Mouse (Mus musculus) liver, postnatal 0 days (tissue): ENCODE results near the gene Cuta. TPM values are rescaled to one million over a fixed set of nuclear protein-coding genes. Genes with fewer than 3 reads are reported as not detected.
"Not testable (repeated sequence)": the region's sequence is repeated elsewhere in the genome, so short reads cannot be mapped to it uniquely, and the experiment has no call there.

Experiments used
- ATAC-seq: fragments of 200-750 bp; cut with Nextera tagmentation; 2 replicates; pipeline ENCODE4 v1.8.0; 2017; ENCODE audit warnings: mild to moderate bottlenecking, moderate library complexity
- DNase-seq: peaks from one replicate; pipeline ENCODE4 v3.0.0-alpha.2; 2016
- H3K27ac ChIP-seq: fragments of 300-500 bp; sonication (generic); 2 replicates; pipeline ENCODE4 v1.5.1; 2014; ENCODE audit warnings: antibody characterized with exemption, moderate library complexity, mild to moderate bottlenecking, low read depth
- H3K27me3 ChIP-seq: fragments of 300-500 bp; sonication (generic); 2 replicates; pipeline ENCODE4 v1.6.1; 2014; ENCODE audit warnings: low read length, control low read depth, mixed read lengths; ENCODE audit not compliant: insufficient read depth
- H3K36me3 ChIP-seq: fragments of 300-500 bp; sonication (generic); replicated peaks from 2 replicates; pipeline ENCODE4 v1.6.1; 2014; ENCODE audit warnings: mild to moderate bottlenecking, control low read depth, low read length, moderate library complexity, mixed read lengths; ENCODE audit not compliant: insufficient read depth
- H3K4me1 ChIP-seq: fragments of 300-500 bp; sonication (generic); 2 replicates; pipeline ENCODE4 v1.6.1; 2014; ENCODE audit warnings: antibody characterized with exemption, mild to moderate bottlenecking, control low read depth; ENCODE audit not compliant: insufficient read depth
- H3K4me2 ChIP-seq: fragments of 300-500 bp; sonication (generic); 2 replicates; pipeline ENCODE4 v1.6.1; 2014; ENCODE audit warnings: low read depth, mild to moderate bottlenecking, low read length, moderate library complexity, mixed read lengths
- H3K4me3 ChIP-seq: fragments of 300-500 bp; sonication (generic); 2 replicates; pipeline ENCODE4 v1.5.1; 2014; ENCODE audit warnings: low read depth, low read length
- H3K9ac ChIP-seq: fragments of 300-500 bp; sonication (generic); replicated peaks from 2 replicates; pipeline ENCODE4 v1.6.1; 2014; ENCODE audit warnings: mild to moderate bottlenecking, moderate library complexity
- H3K9me3 ChIP-seq: fragments of 300-500 bp; sonication (generic); 2 replicates; pipeline ENCODE4 v1.6.1; 2016; ENCODE audit warnings: mild to moderate bottlenecking, control low read depth, low read length, mixed read lengths
- CTCF ChIP-seq: sonication (generic); IDR thresholded peaks from 2 replicates; pipeline ENCODE4 v1.5.1; 2016; ENCODE audit warnings: antibody characterized with exemption, low read depth
- EP300 ChIP-seq: IDR thresholded peaks from 2 replicates; pipeline ENCODE4 v1.6.1; 2016; ENCODE audit warnings: antibody characterized with exemption, low read depth, mild to moderate bottlenecking
- WGBS: fragments of 180-500 bp; shearing (Covaris S2); extraction: QIAGEN DNeasy Blood & Tissue Kit; methylation state at CpG from one replicate; pipeline ENCODE4 v1.1.7; 2014; ENCODE audit not compliant: insufficient replicate concordance; 5-methylcytosine and 5-hydroxymethylcytosine counted together
- polyA plus RNA-seq: library from polyadenylated mRNA; unstranded; fragments of >200 nt; fragmentation: Nextera tagmentation; extraction: Ambion mirVana; gene quantifications from 2 replicates; pipeline ENCODE4 v1.2.1, GENCODE M21; 2015

The Cuta gene
- polyA plus RNA-seq, 1 experiment from 2014 or later = 83.4 TPM

- WGBS = 76% methylated on average over 16 of the region's 16 CpGs
- peak overlapping the region; percentile 89 for H3K4me2 ChIP-seq
- ATAC-seq (no peak), DNase-seq (no peak)
- peaks cover 28% of the 10 kb centered on the region for H3K4me1 ChIP-seq
- no peaks in the 10 kb centered on the region for H3K9me3 ChIP-seq
- no peak overlapping the region for H3K27ac ChIP-seq
- TF ChIP-seq CTCF (no peak), EP300 (no peak)
- H3K4me3 ChIP-seq = peak overlapping the region; percentile 74
- peaks cover 21% of the 10 kb centered on the region for H3K36me3 ChIP-seq
- H3K9ac ChIP-seq = peak overlapping the region; percentile 83
- H3K27me3 ChIP-seq = no peaks in the 10 kb centered on the region
Observed at GRCm38 (mm10) chr17:26933885-26934827, 5.2 kb downstream of the Cuta start.

- H3K9ac ChIP-seq = peak overlapping the region; percentile 83
- no peak for TF ChIP-seq CTCF
- no peak for TF ChIP-seq EP300
- H3K4me3 ChIP-seq = peak overlapping the region; percentile 74
- peaks cover 27% of the 10 kb centered on the region for H3K36me3 ChIP-seq
- H3K27ac ChIP-seq = peak overlapping the region; percentile 68
- ATAC-seq = no peak; the same call in 1 of the 2 replicates
- H3K4me1 ChIP-seq = peaks cover 27% of the 10 kb centered on the region
- WGBS = 5% methylated on average over 13 of the region's 13 CpGs
- peak overlapping the region; percentile 89 for H3K4me2 ChIP-seq
- no peaks in the 10 kb centered on the region for H3K27me3 ChIP-seq
- H3K9me3 ChIP-seq = no peaks in the 10 kb centered on the region
- DNase-seq = no peak
Observed at GRCm38 (mm10) chr17:26933419-26933818, 6.0 kb downstream of the Cuta start.

GRCm38 (mm10) chr17:26932839-26933398 lies 6.5 kb downstream of the Cuta start, which contains the start of gene Phf1:
Gene Phf1, plus strand, starts transcription at chr17:26933052.
- no peaks in the 10 kb centered on the region for H3K27me3 ChIP-seq
- ATAC-seq (peak; percentile 96), DNase-seq (peak; percentile 99)
- peak within 1 kb of the TSS; percentile 68 for H3K27ac ChIP-seq
- H3K4me2 ChIP-seq = peak within 1 kb of the TSS; percentile 89
- peaks cover 22% of the 10 kb centered on the region for H3K4me1 ChIP-seq
- TF ChIP-seq EP300 = no peak
- no peak; the same call in none of the 2 replicates for TF ChIP-seq CTCF
- peaks cover 27% of the 10 kb centered on the region for H3K36me3 ChIP-seq
- under 1% methylated on average over 26 of the region's 43 CpGs for WGBS
- no peaks in the 10 kb centered on the region for H3K9me3 ChIP-seq
- H3K9ac ChIP-seq = peak within 1 kb of the TSS; percentile 83
- H3K4me3 ChIP-seq = peak within 1 kb of the TSS; percentile 74

GRCm38 (mm10) chr17:26931795-26932194 lies 7.6 kb downstream of the Cuta start:
- Histone ChIP-seq H3K4me1 (peaks cover 17% of the 10 kb centered on the region), H3K36me3 (peaks cover 22% of the 10 kb centered on the region)
- not testable (repeated sequence) for ATAC-seq, H3K4me3 ChIP-seq, H3K9me3 ChIP-seq, H3K9ac ChIP-seq, H3K27ac ChIP-seq, H3K27me3 ChIP-seq, H3K4me2 ChIP-seq
- DNase-seq = peak; percentile 66
- peak; percentile 71 for TF ChIP-seq CTCF
- WGBS = 64% methylated on average over 7 of the region's 7 CpGs

GRCm38 (mm10) chr17:26925414-26925813 lies 14.0 kb downstream of the Cuta start:
- peaks cover 18% of the 10 kb centered on the region for H3K36me3 ChIP-seq
- H3K27me3 ChIP-seq, H3K9ac ChIP-seq, H3K9me3 ChIP-seq, H3K27ac ChIP-seq, ATAC-seq, H3K4me1 ChIP-seq, H3K4me2 ChIP-seq, DNase-seq, H3K4me3 ChIP-seq: not testable (repeated sequence)
- WGBS = 91% methylated on average over 9 of the region's 9 CpGs

GRCm38 (mm10) chr17:26922368-26922767 lies 17.0 kb downstream of the Cuta start:
- H3K9ac ChIP-seq, ATAC-seq, H3K4me2 ChIP-seq, H3K4me3 ChIP-seq, H3K27me3 ChIP-seq, DNase-seq, H3K4me1 ChIP-seq, H3K9me3 ChIP-seq, H3K27ac ChIP-seq: not testable (repeated sequence)
- 92% methylated on average over 5 of the region's 6 CpGs for WGBS
- H3K36me3 ChIP-seq = peaks cover 11% of the 10 kb centered on the region; the same call in 1 of the 2 replicates

GRCm38 (mm10) chr17:26919516-26919915 lies 19.9 kb downstream of the Cuta start:
- not testable (repeated sequence) for H3K4me2 ChIP-seq, DNase-seq, H3K4me3 ChIP-seq, H3K9ac ChIP-seq, ATAC-seq, H3K4me1 ChIP-seq, H3K27me3 ChIP-seq, H3K27ac ChIP-seq, H3K36me3 ChIP-seq, H3K9me3 ChIP-seq
- 59% methylated on average over 2 of the region's 2 CpGs for WGBS
